Mouse (Mus musculus) CH12.LX (cell line): Measurements from ENCODE around the gene Cpsf4. TPM values are rescaled to one million over a fixed set of nuclear protein-coding genes. Genes with fewer than 3 reads are reported as not detected.

Source experiments
- DNase-seq: peaks from one replicate; pipeline ENCODE4 v3.0.0-alpha.2; 2013; ENCODE audit errors: extremely low read depth
- H3K27ac ChIP-seq: 2 replicates; pipeline ENCODE4 v1.5.1; 2012; ENCODE audit warnings: low read depth, mild to moderate bottlenecking, control low read depth, moderate library complexity; ENCODE audit not compliant: insufficient read depth
- H3K27me3 ChIP-seq: replicated peaks from 2 replicates; pipeline ENCODE3; 2012; ENCODE audit warnings: inconsistent platforms
- H3K36me3 ChIP-seq, 2 experiments: replicated peaks in 1 of 2; 2 replicates each; pipeline versions ENCODE3 to v1.6.1; 2012; ENCODE audit warnings: inconsistent platforms in 1 of 2, low read length in 1 of 2, mild to moderate bottlenecking in 1 of 2, mixed read lengths in 1 of 2, moderate library complexity in 1 of 2; ENCODE audit not compliant: control insufficient read depth in 1 of 2, insufficient read depth in 1 of 2
- H3K4me1 ChIP-seq, 2 experiments: 2 replicates each; pipeline ENCODE4 v1.6.1; 2012; ENCODE audit warnings: inconsistent platforms in 1 of 2, moderate library complexity in 1 of 2; ENCODE audit not compliant: insufficient read depth in 2 of 2, control insufficient read depth in 1 of 2
- H3K4me2 ChIP-seq: 2 replicates; pipeline ENCODE4 v1.6.1; 2012; ENCODE audit warnings: low read depth, mild to moderate bottlenecking, control low read depth; ENCODE audit not compliant: poor library complexity, insufficient read depth, severe bottlenecking
- H3K4me3 ChIP-seq, 3 experiments: fragments of 150-350 bp in 1 of 3; sonication (generic) in 1 of 3; replicated peaks in 1 of 3; 2 replicates each; pipeline versions ENCODE3 to v1.5.1; 2011 to 2012; ENCODE audit warnings: low read depth in 2 of 3, low read length in 2 of 3, mild to moderate bottlenecking in 2 of 3, moderate library complexity in 2 of 3, control low read depth in 1 of 3, improper control_type of control experiment in 1 of 3, inconsistent platforms in 1 of 3, mixed read lengths in 1 of 3; ENCODE audit not compliant: poor library complexity in 1 of 3
- H3K79me2 ChIP-seq: replicated peaks from 2 replicates; pipeline ENCODE4 v1.6.1; 2012; ENCODE audit warnings: mild to moderate bottlenecking, moderate library complexity; ENCODE audit not compliant: control insufficient read depth, poor library complexity, insufficient read depth, severe bottlenecking; ENCODE audit errors: extremely low read depth
- H3K9ac ChIP-seq: 2 replicates; pipeline ENCODE4 v1.6.1; 2012; ENCODE audit warnings: low read depth, mild to moderate bottlenecking, control low read depth, moderate library complexity; ENCODE audit not compliant: insufficient read depth
- H3K9me3 ChIP-seq: replicated peaks from 2 replicates; pipeline ENCODE3; 2012; ENCODE audit warnings: low read length, inconsistent platforms, mixed read lengths
- BHLHE40 ChIP-seq: IDR thresholded peaks from 2 replicates; pipeline ENCODE4 v1.6.1; 2011; ENCODE audit warnings: mild to moderate bottlenecking, low read depth, low read length, improper control_type of control experiment
- CHD2 ChIP-seq: IDR thresholded peaks from 2 replicates; pipeline ENCODE4 v1.6.1; 2011; ENCODE audit warnings: low read length, improper control_type of control experiment
- E2F4 ChIP-seq: IDR thresholded peaks from 2 replicates; pipeline ENCODE4 v1.6.1; 2011; ENCODE audit warnings: low read depth, low read length, improper control_type of control experiment; ENCODE audit not compliant: insufficient replicate concordance
- ELF1 ChIP-seq: IDR thresholded peaks from 2 replicates; pipeline ENCODE4 v1.6.1; 2014; ENCODE audit warnings: low read depth, mild to moderate bottlenecking, inconsistent platforms, low read length, improper control_type of control experiment
- ETS1 ChIP-seq: conservative IDR thresholded peaks from 2 replicates; pipeline ENCODE4 v1.6.1; 2012; ENCODE audit warnings: low read depth, mild to moderate bottlenecking, inconsistent platforms, low read length, improper control_type of control experiment, moderate library complexity
- HCFC1 ChIP-seq: IDR thresholded peaks from 2 replicates; pipeline ENCODE4 v1.6.1; 2012; ENCODE audit warnings: low read depth, mild to moderate bottlenecking, inconsistent platforms, low read length, improper control_type of control experiment
- IRF4 ChIP-seq: IDR thresholded peaks from 2 replicates; pipeline ENCODE4 v1.6.1; 2014; ENCODE audit warnings: low read depth, mild to moderate bottlenecking, inconsistent platforms, low read length, improper control_type of control experiment
- MAFK ChIP-seq: IDR thresholded peaks from 2 replicates; pipeline ENCODE4 v1.6.1; 2011; ENCODE audit warnings: low read length, improper control_type of control experiment; ENCODE audit not compliant: insufficient replicate concordance
- MAZ ChIP-seq: IDR thresholded peaks from 2 replicates; pipeline ENCODE4 v1.6.1; 2012; ENCODE audit warnings: low read depth, mild to moderate bottlenecking, inconsistent platforms, low read length, improper control_type of control experiment, moderate library complexity
- MEF2A ChIP-seq: IDR thresholded peaks from 2 replicates; pipeline ENCODE4 v1.6.1; 2014; ENCODE audit warnings: low read depth, mild to moderate bottlenecking, inconsistent platforms, low read length, improper control_type of control experiment, borderline replicate concordance
- MYC ChIP-seq: IDR thresholded peaks from 2 replicates; pipeline ENCODE4 v1.6.1; 2011; ENCODE audit warnings: low read depth, mild to moderate bottlenecking, improper control_type of control experiment, low read length
- NELFE ChIP-seq: IDR thresholded peaks from 2 replicates; pipeline ENCODE4 v1.6.1; 2011; ENCODE audit warnings: low read depth, low read length, improper control_type of control experiment
- NRF1 ChIP-seq: IDR thresholded peaks from 2 replicates; pipeline ENCODE4 v1.6.1; 2014; ENCODE audit warnings: low read depth, mild to moderate bottlenecking, inconsistent platforms, low read length, improper control_type of control experiment, moderate library complexity
- POLR2AphosphoS2 ChIP-seq: IDR thresholded peaks from 2 replicates; pipeline ENCODE4 v1.6.1; 2011; ENCODE audit warnings: low read depth, low read length, improper control_type of control experiment
- RAD21 ChIP-seq: IDR thresholded peaks from 2 replicates; pipeline ENCODE4 v1.6.1; 2011; ENCODE audit warnings: low read depth, mild to moderate bottlenecking, low read length, improper control_type of control experiment, moderate library complexity
- SMC3 ChIP-seq: IDR thresholded peaks from 2 replicates; pipeline ENCODE4 v1.6.1; 2011; ENCODE audit warnings: low read depth, low read length, improper control_type of control experiment
- TBP ChIP-seq: conservative IDR thresholded peaks from 2 replicates; pipeline ENCODE4 v1.6.1; 2011; ENCODE audit warnings: low read depth, low read length, improper control_type of control experiment
- TCF12 ChIP-seq: IDR thresholded peaks from 2 replicates; pipeline ENCODE4 v1.6.1; 2014; ENCODE audit warnings: low read depth, mild to moderate bottlenecking, inconsistent platforms, low read length, improper control_type of control experiment
- USF2 ChIP-seq: conservative IDR thresholded peaks from 2 replicates; pipeline ENCODE4 v1.6.1; 2011; ENCODE audit warnings: low read depth, low read length, improper control_type of control experiment
- ZKSCAN1 ChIP-seq: IDR thresholded peaks from 2 replicates; pipeline ENCODE4 v1.6.1; 2012; ENCODE audit warnings: low read depth, inconsistent platforms, low read length, improper control_type of control experiment, borderline replicate concordance
- ZMIZ1 ChIP-seq: IDR thresholded peaks from 2 replicates; pipeline ENCODE4 v1.6.1; 2012; ENCODE audit warnings: low read depth, mild to moderate bottlenecking, inconsistent platforms, low read length, improper control_type of control experiment
- dilution Hi-C: fragments of 300-500 bp; cut with MboI; formaldehyde crosslinking; loops from 2 replicates; pipeline ENCODE4 v1.14.3; 2020; ENCODE audit warnings: low sequenced_read_pairs; ENCODE audit not compliant: extremely low pct_unique_long_range_greater_than_20kb, extremely low pct_ligation_motif_present
- in situ Hi-C: fragments of 300-500 bp; cut with MboI; formaldehyde crosslinking; loops from 3 replicates; pipeline ENCODE4 v1.14.3; 2019; ENCODE audit warnings: low sequenced_read_pairs, low pct_ligation_motif_present, low pct_unique_long_range_greater_than_20kb, mixed read lengths
- polyA plus RNA-seq: library from polyadenylated mRNA; unstranded; fragments of >175 nt; gene quantifications from 2 replicates; pipeline ENCODE4 v1.2.1, GENCODE M21; 2012; ENCODE audit warnings: low read depth; ENCODE audit not compliant: insufficient read length
- total RNA-seq, 2 experiments: library from RNA; depleted of rRNA; stranded (reverse); fragments of 300-350 nt in 1 of 2; fragments of >200 nt in 1 of 2; gene quantifications; 2 replicates each; pipeline ENCODE4 v1.2.3; 2012 to 2014

The Cpsf4 gene
- total and polyA plus RNA-seq, 3 experiments: 56.3 to 70.7 (median 59.2) TPM

GRCm38 (mm10) chr5:145217746-145218145, 50.7 kb downstream of the Cpsf4 start:
- Histone ChIP-seq H3K79me2 (no peaks in the 10 kb centered on the region), H3K9me3 (no peaks in the 10 kb centered on the region)
- TF ChIP-seq ZMIZ1 (no peak), MAFK (no peak), TCF12 (no peak), NELFE (no peak)
- TF ChIP-seq, all 38 proteins: peak for 0
- no peak overlapping the region for H3K4me3 ChIP-seq
- H3K4me2 ChIP-seq: no peak overlapping the region
- H3K36me3 ChIP-seq: peaks cover 29 to 70% of the 10 kb centered on the region in 2 experiments
- DNase-seq: no peak
- no peaks in the 10 kb centered on the region for H3K27me3 ChIP-seq
- no peak overlapping the region for H3K9ac ChIP-seq
- dilution Hi-C loops (no loop called here), in situ Hi-C loops (no loop called here)
- no peaks in the 10 kb centered on the region for H3K4me1 ChIP-seq
- no peak overlapping the region for H3K27ac ChIP-seq

DNA sequence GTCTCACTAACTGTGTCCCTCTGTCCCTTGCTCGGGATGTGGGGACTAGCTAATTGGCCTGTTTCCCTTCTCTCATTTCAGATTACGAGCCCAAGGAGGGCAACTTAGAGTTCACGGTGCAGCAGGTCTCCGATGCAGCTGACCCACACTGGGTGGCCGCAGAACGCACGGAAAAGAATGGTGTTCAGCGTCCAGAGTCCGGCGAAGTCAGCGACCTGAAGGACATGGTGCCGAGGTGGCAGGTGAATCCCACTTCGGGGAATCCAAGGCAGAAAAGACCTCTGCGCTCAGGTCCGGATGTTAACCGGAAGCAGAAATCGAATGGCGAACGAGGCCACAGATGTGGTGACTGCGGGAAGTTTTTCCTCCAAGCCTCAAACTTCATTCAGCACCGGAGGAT, 51.2 kb downstream of the Cpsf4 start:
- Histone ChIP-seq H3K4me1 (no peaks in the 10 kb centered on the region), H3K27ac (no peak overlapping the region), H3K4me2 (no peak overlapping the region), H3K27me3 (no peaks in the 10 kb centered on the region), H3K9ac (no peak overlapping the region), H3K4me3 (no peak overlapping the region), H3K79me2 (no peaks in the 10 kb centered on the region), H3K9me3 (no peaks in the 10 kb centered on the region), H3K36me3 (peaks cover 29 to 68% of the 10 kb centered on the region in 2 experiments)
- in situ Hi-C loops (no loop called here), dilution Hi-C loops (no loop called here)
- no peak for DNase-seq
- TF ChIP-seq HCFC1 (no peak), ZKSCAN1 (no peak), ETS1 (no peak), NELFE (no peak), USF2 (no peak), MEF2A (no peak), MYC (no peak), IRF4 (no peak), BHLHE40 (no peak), ELF1 (no peak), POLR2AphosphoS2 (no peak), E2F4 (no peak)

- peaks cover 29 to 64% of the 10 kb centered on the region in 2 experiments for H3K36me3 ChIP-seq
- no peak overlapping the region for H3K4me3 ChIP-seq
- H3K9me3 ChIP-seq: no peaks in the 10 kb centered on the region
- no peak for TF ChIP-seq MAZ
- no peak for TF ChIP-seq RAD21
- TF ChIP-seq TCF12: no peak
- no peak for TF ChIP-seq POLR2AphosphoS2
- TF ChIP-seq ZMIZ1: no peak
- TF ChIP-seq NRF1: no peak
- no peak for TF ChIP-seq CHD2
- no peak for TF ChIP-seq TBP
- TF ChIP-seq ELF1: no peak
- no peak for TF ChIP-seq SMC3
- no peak for TF ChIP-seq MEF2A
- no peak for DNase-seq
- no peaks in the 10 kb centered on the region for H3K4me1 ChIP-seq
- in situ Hi-C loops (no loop called here), dilution Hi-C loops (no loop called here)
- H3K4me2 ChIP-seq: no peak overlapping the region
- no peak overlapping the region for H3K9ac ChIP-seq
- H3K79me2 ChIP-seq: no peaks in the 10 kb centered on the region
- no peaks in the 10 kb centered on the region for H3K27me3 ChIP-seq
- no peak overlapping the region for H3K27ac ChIP-seq
Observed at GRCm38 (mm10) chr5:145218671-145219070, 51.7 kb downstream of the Cpsf4 start.
